Mouse (Mus musculus): ENCODE measurements around the gene Mtor. TPM values are rescaled to one million over a fixed set of nuclear protein-coding genes. Genes with fewer than 3 reads are reported as not detected.

The Mtor gene
- polyA plus RNA-seq, 1 experiment from 2014 or later = 13.0 TPM

GRCm38 (mm10) chr4:148490502-148490901 is 42.1 kb downstream of the Mtor start:
- H3K4me2 ChIP-seq (ENCODE audit: low read depth, low read length) = no peak overlapping the region
- H3K27me3 ChIP-seq (ENCODE audit: insufficient read depth, low read length) = no peaks in the 10 kb centered on the region
- peaks cover 61% of the 10 kb centered on the region for H3K36me3 ChIP-seq (replicated peaks; ENCODE audit: insufficient read depth, low read length)
- no peak overlapping the region for H3K9ac ChIP-seq (replicated peaks)
- 71% methylated on average over 6 of the region's 6 CpGs for WGBS (ENCODE audit: insufficient replicate concordance)
- H3K9me3 ChIP-seq (ENCODE audit: low read length) = no peaks in the 10 kb centered on the region
- H3K27ac ChIP-seq (ENCODE audit: low read depth) = no peak overlapping the region
- TF ChIP-seq CTCF (IDR thresholded peaks at IDR 0.05; ENCODE audit: low read depth) (no peak), EP300 (IDR thresholded peaks at IDR 0.05; ENCODE audit: low read depth) (no peak)
- H3K4me1 ChIP-seq (ENCODE audit: insufficient read depth) = no peaks in the 10 kb centered on the region
- no peak overlapping the region for H3K4me3 ChIP-seq (ENCODE audit: low read depth, low read length)
- no peak for ATAC-seq
- DNase-seq = no peak

- no peak for ATAC-seq
- no peak overlapping the region for H3K9ac ChIP-seq (replicated peaks)
Measured at GRCm38 (mm10) chr4:148491448-148491847, 43.0 kb downstream of the Mtor start.

DNA sequence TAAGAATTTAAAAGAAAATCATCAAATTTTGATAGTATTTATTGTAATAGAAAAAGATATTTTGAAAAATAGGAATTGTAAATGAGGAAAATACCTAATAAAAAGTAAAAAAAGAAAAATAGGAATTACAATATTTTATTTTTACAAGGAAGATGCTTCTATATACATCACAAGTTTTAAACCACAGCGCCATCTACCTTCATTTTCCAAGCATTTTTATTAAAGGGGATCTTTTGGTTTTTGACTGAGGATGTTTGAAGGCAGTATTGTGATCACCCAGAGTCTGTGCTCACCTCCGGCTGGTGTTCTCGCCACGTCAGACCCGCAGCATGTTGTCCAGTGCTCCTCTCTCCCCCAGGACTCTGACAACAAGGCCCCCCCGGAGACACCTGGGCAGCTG is 46.7 kb downstream of the Mtor start:
- ATAC-seq (no peak), DNase-seq (no peak)
- no peak overlapping the region for H3K27ac ChIP-seq (ENCODE audit: low read depth)
- no peak for TF ChIP-seq EP300 (IDR thresholded peaks at IDR 0.05; ENCODE audit: low read depth)
- no peak for TF ChIP-seq CTCF (IDR thresholded peaks at IDR 0.05; ENCODE audit: low read depth)
- no peak overlapping the region for H3K4me2 ChIP-seq (ENCODE audit: low read depth, low read length)
- no peaks in the 10 kb centered on the region for H3K9me3 ChIP-seq (ENCODE audit: low read length)
- H3K27me3 ChIP-seq (ENCODE audit: insufficient read depth, low read length) = no peaks in the 10 kb centered on the region
- H3K9ac ChIP-seq (replicated peaks) = no peak overlapping the region
- H3K36me3 ChIP-seq (replicated peaks; ENCODE audit: insufficient read depth, low read length) = peaks cover 48% of the 10 kb centered on the region
- H3K4me1 ChIP-seq (ENCODE audit: insufficient read depth) = no peaks in the 10 kb centered on the region
- no peak overlapping the region for H3K4me3 ChIP-seq (ENCODE audit: low read depth, low read length)
- WGBS (ENCODE audit: insufficient replicate concordance) = 90% methylated on average over 6 of the region's 6 CpGs

More at GRCm38 (mm10) chr4:148491448-148491847, 43.0 kb downstream of the Mtor start:
- no peak for DNase-seq
- Histone ChIP-seq H3K27ac (ENCODE audit: low read depth) (no peak overlapping the region), H3K27me3 (ENCODE audit: insufficient read depth, low read length) (no peaks in the 10 kb centered on the region), H3K36me3 (replicated peaks; ENCODE audit: insufficient read depth, low read length) (peaks cover 53% of the 10 kb centered on the region), H3K9me3 (ENCODE audit: low read length) (no peaks in the 10 kb centered on the region), H3K4me3 (ENCODE audit: low read depth, low read length) (no peak overlapping the region), H3K4me1 (ENCODE audit: insufficient read depth) (no peaks in the 10 kb centered on the region), H3K4me2 (ENCODE audit: low read depth, low read length) (no peak overlapping the region)
- no peak for TF ChIP-seq CTCF (IDR thresholded peaks at IDR 0.05; ENCODE audit: low read depth)
- TF ChIP-seq EP300 (IDR thresholded peaks at IDR 0.05; ENCODE audit: low read depth) = no peak
- 77% methylated on average over 7 of the region's 7 CpGs for WGBS (ENCODE audit: insufficient replicate concordance)

- no peak for ATAC-seq
- Histone ChIP-seq H3K9ac (replicated peaks) (no peak overlapping the region), H3K27ac (ENCODE audit: low read depth) (no peak overlapping the region), H3K4me3 (ENCODE audit: low read depth, low read length) (no peak overlapping the region), H3K27me3 (ENCODE audit: insufficient read depth, low read length) (no peaks in the 10 kb centered on the region), H3K36me3 (replicated peaks; ENCODE audit: insufficient read depth, low read length) (peaks cover 47% of the 10 kb centered on the region), H3K4me1 (ENCODE audit: insufficient read depth) (no peaks in the 10 kb centered on the region), H3K9me3 (ENCODE audit: low read length) (no peaks in the 10 kb centered on the region), H3K4me2 (ENCODE audit: low read depth, low read length) (no peak overlapping the region)
- WGBS (ENCODE audit: insufficient replicate concordance) = 86% methylated on average over 25 of the region's 25 CpGs
- TF ChIP-seq EP300 (IDR thresholded peaks at IDR 0.05; ENCODE audit: low read depth) (no peak), CTCF (IDR thresholded peaks at IDR 0.05; ENCODE audit: low read depth) (no peak)
- DNase-seq = no peak
Measured at GRCm38 (mm10) chr4:148495874-148496689, 47.7 kb downstream of the Mtor start.

DNA sequence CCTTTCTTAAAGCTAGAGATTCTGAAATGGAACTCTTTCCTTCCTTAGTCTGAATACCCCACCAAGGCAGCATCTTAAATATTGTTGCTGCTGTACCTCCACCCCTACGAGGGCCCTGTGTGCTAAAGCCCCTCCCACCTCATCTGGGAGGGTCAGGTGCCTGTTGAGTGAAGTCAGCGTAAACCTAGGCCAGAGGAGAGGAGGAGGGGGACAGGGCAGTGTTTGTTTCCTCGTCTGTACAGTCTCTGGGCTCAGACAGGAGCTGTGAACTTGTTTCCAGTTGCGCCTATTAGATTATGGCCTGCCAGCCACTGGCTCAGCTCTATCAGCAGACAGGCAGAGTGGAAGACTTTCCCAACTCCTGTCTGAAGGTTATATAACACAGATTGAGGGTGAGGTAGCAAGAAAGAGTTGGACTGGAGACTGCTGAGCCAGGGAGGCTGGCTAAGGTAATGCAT is 52.0 kb downstream of the Mtor start, which contains the start of gene Angptl7:
Gene Angptl7 (minus strand): TSS at position 51 of the 458 bp plus-strand sequence.
- H3K4me1 ChIP-seq (ENCODE audit: insufficient read depth) = no peaks in the 10 kb centered on the region
- no peaks in the 10 kb centered on the region for H3K9me3 ChIP-seq (ENCODE audit: low read length)
- H3K9ac ChIP-seq (replicated peaks) = no peak within 1 kb of the TSS
- WGBS (ENCODE audit: insufficient replicate concordance) = 52% methylated on average over 4 of the region's 4 CpGs
- H3K4me3 ChIP-seq (ENCODE audit: low read depth, low read length) = no peak within 1 kb of the TSS
- no peak within 1 kb of the TSS for H3K4me2 ChIP-seq (ENCODE audit: low read depth, low read length)
- H3K27ac ChIP-seq (ENCODE audit: low read depth) = no peak within 1 kb of the TSS
- H3K27me3 ChIP-seq (ENCODE audit: insufficient read depth, low read length) = no peaks in the 10 kb centered on the region
- no peak for ATAC-seq
- TF ChIP-seq EP300 (IDR thresholded peaks at IDR 0.05; ENCODE audit: low read depth) (no peak), CTCF (IDR thresholded peaks at IDR 0.05; ENCODE audit: low read depth) (no peak)
- no peak for DNase-seq
- H3K36me3 ChIP-seq (replicated peaks; ENCODE audit: insufficient read depth, low read length) = peaks cover 42% of the 10 kb centered on the region; the same call in 1 of the 2 replicates

DNA sequence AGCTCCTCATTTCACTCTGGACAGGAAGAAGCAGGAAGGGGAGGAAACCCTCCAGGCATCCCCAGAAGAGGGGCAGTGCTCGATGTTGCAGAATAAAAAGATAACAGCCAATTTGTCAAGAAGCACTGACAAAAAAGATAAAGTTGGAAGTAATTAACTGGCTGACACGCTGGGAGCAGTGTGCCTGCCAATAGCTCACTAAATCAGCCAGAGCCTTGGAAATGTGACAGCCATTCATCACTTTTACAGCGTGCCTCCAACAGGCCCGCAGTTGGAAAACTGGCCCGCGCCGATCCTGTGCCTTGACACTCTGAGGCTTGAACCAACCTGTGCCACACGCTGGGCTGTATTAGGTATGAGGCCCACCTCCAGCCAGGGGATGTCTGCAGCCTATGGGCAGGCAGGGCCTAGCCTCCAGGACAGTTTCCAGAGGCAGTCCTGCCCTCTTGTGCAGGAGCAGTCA is 56.1 kb downstream of the Mtor start:
- DNase-seq (no peak), ATAC-seq (no peak)
- H3K27me3 ChIP-seq (ENCODE audit: insufficient read depth, low read length) = no peaks in the 10 kb centered on the region
- H3K27ac ChIP-seq (ENCODE audit: low read depth) = no peak overlapping the region
- peaks cover 40% of the 10 kb centered on the region; the same call in 1 of the 2 replicates for H3K36me3 ChIP-seq (replicated peaks; ENCODE audit: insufficient read depth, low read length)
- no peak overlapping the region for H3K4me3 ChIP-seq (ENCODE audit: low read depth, low read length)
- WGBS (ENCODE audit: insufficient replicate concordance) = 81% methylated on average over 8 of the region's 8 CpGs
- no peaks in the 10 kb centered on the region for H3K4me1 ChIP-seq (ENCODE audit: insufficient read depth)
- no peak overlapping the region for H3K4me2 ChIP-seq (ENCODE audit: low read depth, low read length)
- no peak overlapping the region for H3K9ac ChIP-seq (replicated peaks)
- TF ChIP-seq CTCF (IDR thresholded peaks at IDR 0.05; ENCODE audit: low read depth) (no peak), EP300 (IDR thresholded peaks at IDR 0.05; ENCODE audit: low read depth) (no peak)
- no peaks in the 10 kb centered on the region for H3K9me3 ChIP-seq (ENCODE audit: low read length)
